Mouse (Mus musculus): ENCODE results near the gene Msantd4. TPM values are rescaled to one million over a fixed set of nuclear protein-coding genes. Genes with fewer than 3 reads are reported as not detected.
"Not testable (repeated sequence)": the region's sequence is repeated elsewhere in the genome, so short reads cannot be mapped to it uniquely, and the experiment has no call there.

Msantd4 gene
- 41.4 and 47.5 TPM in 2 replicates for polyA plus RNA-seq (2014; fragmentation: Nextera tagmentation; extraction: Ambion mirVana)

- H3K27me3 ChIP-seq (replicated peaks; ENCODE audit: control insufficient read depth, insufficient read depth, low read length): no peaks in the 10 kb centered on the region
- no peaks in the 10 kb centered on the region for H3K9me3 ChIP-seq (ENCODE audit: control insufficient read depth, low read length)
- peak; percentile 100 for ATAC-seq (replicated peaks; ENCODE audit: low FRiP score, low TSS enrichment, low read depth)
- peak; percentile 96 for DNase-seq (ENCODE audit: low spot score)
- whole genome bisulfite sequencing: 2% methylated on average over 31 of the region's 31 CpGs
- peak within 1 kb of the TSS; percentile 83 for H3K4me3 ChIP-seq (ENCODE audit: low read depth, low read length)
- peak within 1 kb of the TSS; percentile 71 for H3K4me2 ChIP-seq (ENCODE audit: low read length)
- H3K4me1 ChIP-seq (replicated peaks; ENCODE audit: control insufficient read depth, insufficient read depth, low read length): peaks cover 10% of the 10 kb centered on the region
- H3K9ac ChIP-seq (ENCODE audit: low read length): peak within 1 kb of the TSS; percentile 71
- H3K27ac ChIP-seq (ENCODE audit: low read depth): peak within 1 kb of the TSS; percentile 71
- H3K36me3 ChIP-seq (ENCODE audit: control insufficient read depth, insufficient read depth, low read length): peaks cover 6% of the 10 kb centered on the region; the same call in 1 of the 2 replicates
Observed at GRCm38 (mm10) chr9:4375828-4376639, at the start of gene Msantd4. Gene Msantd4 (plus strand): TSS chr9:4376562.

- Histone ChIP-seq H3K27ac (ENCODE audit: low read depth) (no peak overlapping the region), H3K4me2 (ENCODE audit: low read length) (no peak overlapping the region), H3K4me1 (replicated peaks; ENCODE audit: control insufficient read depth, insufficient read depth, low read length) (no peaks in the 10 kb centered on the region), H3K4me3 (ENCODE audit: low read depth, low read length) (no peak overlapping the region), H3K9ac (ENCODE audit: low read length) (no peak overlapping the region), H3K9me3 (ENCODE audit: control insufficient read depth, low read length) (no peaks in the 10 kb centered on the region), H3K36me3 (ENCODE audit: control insufficient read depth, insufficient read depth, low read length) (no peaks in the 10 kb centered on the region), H3K27me3 (replicated peaks; ENCODE audit: control insufficient read depth, insufficient read depth, low read length) (no peaks in the 10 kb centered on the region)
- no peak for DNase-seq (ENCODE audit: low spot score)
- no peak for ATAC-seq (replicated peaks; ENCODE audit: low FRiP score, low TSS enrichment, low read depth)
- 85% methylated on average over 1 of the region's 1 CpGs for WGBS
Observed at GRCm38 (mm10) chr9:4353163-4353562, 23.2 kb upstream of the Msantd4 start.

GRCm38 (mm10) chr9:4376640-4377120 is 318 bp downstream of the Msantd4 start:
- peak; percentile 54; the same call in 1 of the 2 replicates for ATAC-seq (replicated peaks; ENCODE audit: low FRiP score, low TSS enrichment, low read depth)
- 0% methylated on average over 15 of the region's 15 CpGs for WGBS

GRCm38 (mm10) chr9:4400801-4401200 is 24.4 kb downstream of the Msantd4 start:
- not testable (repeated sequence) for H3K4me3 ChIP-seq (ENCODE audit: low read depth, low read length); H3K4me2 ChIP-seq (ENCODE audit: low read length); DNase-seq (ENCODE audit: low spot score); H3K9me3 ChIP-seq (ENCODE audit: control insufficient read depth, low read length); H3K27me3 ChIP-seq (replicated peaks; ENCODE audit: control insufficient read depth, insufficient read depth, low read length); ATAC-seq (replicated peaks; ENCODE audit: low FRiP score, low TSS enrichment, low read depth); H3K36me3 ChIP-seq (ENCODE audit: control insufficient read depth, insufficient read depth, low read length); H3K4me1 ChIP-seq (replicated peaks; ENCODE audit: control insufficient read depth, insufficient read depth, low read length); H3K27ac ChIP-seq (ENCODE audit: low read depth); H3K9ac ChIP-seq (ENCODE audit: low read length)
- 95% methylated on average over 11 of the region's 11 CpGs for WGBS

More at GRCm38 (mm10) chr9:4376640-4377120, 318 bp downstream of the Msantd4 start:
- H3K9me3 ChIP-seq (ENCODE audit: control insufficient read depth, low read length): no peaks in the 10 kb centered on the region
- peak overlapping the region; percentile 59 for H3K27ac ChIP-seq (ENCODE audit: low read depth)
- H3K4me3 ChIP-seq (ENCODE audit: low read depth, low read length): peak overlapping the region; percentile 83
- H3K9ac ChIP-seq (ENCODE audit: low read length): peak overlapping the region; percentile 71
- peaks cover 10% of the 10 kb centered on the region for H3K4me1 ChIP-seq (replicated peaks; ENCODE audit: control insufficient read depth, insufficient read depth, low read length)
- peaks cover 7% of the 10 kb centered on the region; the same call in 1 of the 2 replicates for H3K36me3 ChIP-seq (ENCODE audit: control insufficient read depth, insufficient read depth, low read length)
- H3K4me2 ChIP-seq (ENCODE audit: low read length): peak overlapping the region; percentile 71
- H3K27me3 ChIP-seq (replicated peaks; ENCODE audit: control insufficient read depth, insufficient read depth, low read length): no peaks in the 10 kb centered on the region
- no peak for DNase-seq (ENCODE audit: low spot score)

Small RNAs within 50 kb of the gene (microRNA-seq; reads per million reads assigned to microRNA genes)
- not detected for gene Gm23992

Other genes starting within 250 kb of the Msantd4 start
- 31.3 and 31.5 TPM in 2 replicates for gene Aasdhppt, start 67.1 kb upstream of the Msantd4 start, polyA plus RNA-seq (2014; fragmentation: Nextera tagmentation; extraction: Ambion mirVana)
- 5.5 and 6.2 TPM in 2 replicates for gene Kbtbd3, start 66.7 kb upstream of the Msantd4 start, polyA plus RNA-seq (2014; fragmentation: Nextera tagmentation; extraction: Ambion mirVana)